Mouse (Mus musculus) activated CD4-positive, CD25-positive, alpha-beta regulatory T cell (primary cell): ENCODE measurements around the gene Nxf1. TPM values are rescaled to one million over a fixed set of nuclear protein-coding genes. Genes with fewer than 3 reads are reported as not detected.

Experiments
- polyA plus RNA-seq, 2 experiments: library from polyadenylated mRNA; unstranded; fragments of 100-300 nt; shearing (Covaris generic); gene quantifications; one replicate each; pipeline ENCODE4 v1.2.1; 2017

Gene Nxf1
- polyA plus RNA-seq: 100 to 1,000 TPM; 161 to 220 TPM

GRCm38 (mm10) chr19:8756635-8757387 lies at the start of gene Nxf1:
Gene Nxf1, plus strand, starts transcription at chr19:8757073.

GRCm38 (mm10) chr19:8722907-8723573 lies 33.8 kb upstream of the Nxf1 start, which contains the start of gene Slc3a2:
Gene Slc3a2, minus strand, starts transcription at chr19:8723369.

DNA sequence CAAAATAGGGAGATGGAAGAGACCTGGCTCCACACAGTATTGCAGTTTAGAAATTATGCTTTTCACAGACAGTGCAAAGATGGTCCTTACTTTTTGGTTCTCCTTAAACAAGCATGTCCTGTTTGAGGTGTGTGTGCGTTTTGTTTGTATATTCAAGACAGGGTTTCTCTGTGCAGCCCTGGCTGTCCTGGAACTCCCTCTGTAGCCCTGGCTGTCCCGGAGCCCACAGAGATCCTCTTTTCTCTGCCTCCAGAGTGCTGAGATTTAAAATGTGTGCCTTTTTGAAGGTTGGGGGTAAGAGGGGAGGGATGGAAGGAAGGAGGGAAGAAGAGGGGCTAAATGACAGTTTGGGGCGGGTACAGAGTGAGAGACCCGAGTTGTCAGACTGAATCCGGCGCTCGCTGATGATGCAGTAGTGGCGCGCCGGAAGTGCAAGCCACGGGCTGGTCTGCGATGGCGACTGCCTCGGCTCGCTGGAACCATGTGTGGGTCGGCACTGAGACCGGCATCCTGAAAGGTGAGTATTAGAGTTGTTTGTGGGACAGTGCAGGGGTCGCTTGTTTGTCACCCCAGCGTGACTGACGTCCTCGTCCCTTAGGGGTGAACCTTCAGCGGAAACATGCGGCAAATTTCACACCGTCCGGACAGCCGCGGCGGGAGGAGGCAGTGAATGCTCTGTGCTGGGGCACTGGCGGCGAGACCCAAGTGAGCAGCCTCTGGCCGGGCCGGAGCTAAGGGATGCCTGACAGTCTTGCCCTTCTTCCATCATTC lies 21.3 kb upstream of the Nxf1 start, which contains the start of gene Wdr74:
Gene Wdr74, plus strand, starts transcription at position 439 of the 771 bp plus-strand sequence.

GRCm38 (mm10) chr19:8740603-8741002 lies 16.3 kb upstream of the Nxf1 start, which contains the start of gene 1700092M07Rik:
Gene 1700092M07Rik, plus strand, starts transcription at chr19:8740718.

GRCm38 (mm10) chr19:8741243-8741869 lies 15.5 kb upstream of the Nxf1 start, which contains the start of gene Stx5a:
Gene Stx5a, plus strand, starts transcription at chr19:8741413.

GRCm38 (mm10) chr19:8770567-8771270 lies 13.8 kb downstream of the Nxf1 start, which contains the start of gene Tmem223:
Gene Tmem223, plus strand, starts transcription at chr19:8770996.

DNA sequence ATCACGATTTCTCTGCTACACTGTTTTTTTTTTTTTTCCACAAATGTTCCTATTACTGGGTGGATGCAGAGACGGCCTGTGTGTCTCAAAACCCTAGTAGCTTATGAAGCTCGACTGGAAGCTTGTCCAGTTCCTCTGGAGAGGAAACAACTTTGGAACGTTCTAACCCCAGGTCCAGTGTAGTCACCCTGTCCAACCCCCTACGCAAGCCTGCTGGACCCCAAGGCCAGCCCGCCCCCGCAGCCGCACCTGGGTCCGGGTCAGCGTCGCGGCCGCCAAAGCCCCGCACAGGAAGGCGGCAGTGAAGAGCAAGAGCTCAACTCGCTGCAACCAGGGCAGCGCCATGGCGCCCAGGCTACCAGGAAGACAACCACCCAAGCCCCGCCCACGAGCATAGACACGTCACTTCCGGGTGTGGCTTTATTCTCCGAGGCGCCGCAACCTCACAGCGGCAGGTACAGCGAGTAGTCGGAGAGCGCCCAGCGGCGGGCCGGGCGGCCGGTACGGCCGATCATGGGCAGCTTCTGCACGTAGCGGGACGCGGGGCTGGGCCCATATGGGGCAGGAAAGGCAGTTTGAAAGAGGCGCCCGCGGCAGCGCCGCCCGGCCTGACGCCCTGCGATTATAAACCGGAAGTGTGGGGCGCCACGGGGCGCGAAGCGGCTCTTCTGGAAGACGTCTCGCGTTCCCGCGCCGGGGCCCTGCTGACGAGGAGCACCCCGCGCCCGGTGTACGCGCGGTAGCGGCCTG lies 17.4 kb downstream of the Nxf1 start, which contains the start of gene Tmem179b:
Gene Tmem179b, minus strand, starts transcription at position 382 of the 750 bp plus-strand sequence.

GRCm38 (mm10) chr19:8786008-8786781 lies 29.3 kb downstream of the Nxf1 start, which contains the start of gene Taf6l:
Gene Taf6l, minus strand, starts transcription at chr19:8786417.

DNA sequence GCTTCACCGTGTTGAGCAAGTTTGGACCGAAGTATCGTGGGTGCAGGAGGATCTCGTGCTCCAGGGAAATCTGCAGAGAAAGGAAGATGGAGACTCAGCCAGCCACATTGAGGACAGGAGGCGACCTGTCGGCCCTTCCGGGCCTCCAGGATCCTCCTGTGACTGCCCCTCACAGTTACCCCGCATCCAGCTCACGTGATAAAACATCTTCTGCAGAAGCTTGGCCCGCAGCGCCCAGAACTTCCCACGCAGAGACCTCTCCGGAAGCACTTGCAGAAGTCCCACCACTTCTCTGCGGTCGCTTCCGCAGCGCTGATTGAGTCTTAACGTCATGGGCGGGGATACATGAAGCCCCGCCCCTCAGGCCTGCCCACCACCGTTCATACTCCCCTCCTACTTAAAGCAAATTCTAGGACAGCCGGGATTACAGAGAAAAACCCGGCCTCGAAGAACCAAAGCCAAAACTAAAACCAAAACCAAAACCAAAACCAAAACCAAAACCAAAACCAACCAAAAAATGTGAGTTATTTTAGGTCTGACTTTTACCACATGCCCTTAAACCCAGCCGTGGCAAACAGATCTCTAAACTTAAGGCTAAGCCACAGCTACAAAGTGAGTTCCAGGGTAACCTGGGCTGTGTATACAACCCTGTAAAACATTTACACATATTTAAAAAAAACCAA lies 41.5 kb downstream of the Nxf1 start, which contains the start of gene Polr2g:
Gene Polr2g, minus strand, starts transcription at position 314 of the 683 bp plus-strand sequence.

GRCm38 (mm10) chr19:8802130-8802821 lies 45.4 kb downstream of the Nxf1 start, which contains the start of gene Zbtb3:
Gene Zbtb3, plus strand, starts transcription at chr19:8802555.

DNA sequence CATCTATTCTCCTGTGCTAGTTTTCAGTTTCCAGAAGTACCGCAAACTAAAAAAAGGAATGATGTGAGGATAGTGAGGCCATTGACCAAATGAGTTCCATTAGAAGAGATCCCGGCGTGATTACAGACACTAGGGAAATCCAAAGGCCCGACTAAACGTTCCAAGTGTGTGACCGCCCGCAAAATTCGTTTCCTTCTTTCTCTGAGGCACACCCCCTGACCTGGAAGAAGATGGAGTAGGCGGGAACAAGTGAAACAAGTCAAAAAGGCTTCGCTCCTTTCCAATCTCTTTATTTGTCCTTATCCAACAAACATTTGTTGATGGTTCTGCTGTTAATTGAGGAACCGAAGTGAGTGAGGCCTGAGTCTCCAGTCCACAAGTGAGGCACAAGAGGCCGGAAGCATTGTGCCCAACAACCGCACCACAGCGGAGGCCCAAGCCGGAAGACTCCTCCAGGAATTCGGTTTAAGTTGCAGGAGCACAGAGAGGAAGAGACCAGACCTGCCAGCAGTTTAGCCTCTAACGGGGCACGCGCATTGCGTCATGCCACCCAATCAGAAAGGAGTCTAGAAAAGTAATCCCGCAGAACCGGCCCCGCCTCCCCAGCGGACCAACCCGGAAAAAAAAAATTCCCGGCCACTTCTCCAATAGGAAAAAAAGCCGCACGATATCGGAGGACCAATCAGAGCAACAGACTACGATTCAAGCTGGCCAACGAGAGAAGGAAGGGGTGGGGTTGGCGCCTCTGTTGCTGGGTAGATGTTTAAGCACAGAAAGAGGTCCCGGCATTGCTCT lies 62.1 kb downstream of the Nxf1 start, which contains the start of gene Ttc9c:
Gene Ttc9c, minus strand, starts transcription at position 533 of the 795 bp plus-strand sequence.

DNA sequence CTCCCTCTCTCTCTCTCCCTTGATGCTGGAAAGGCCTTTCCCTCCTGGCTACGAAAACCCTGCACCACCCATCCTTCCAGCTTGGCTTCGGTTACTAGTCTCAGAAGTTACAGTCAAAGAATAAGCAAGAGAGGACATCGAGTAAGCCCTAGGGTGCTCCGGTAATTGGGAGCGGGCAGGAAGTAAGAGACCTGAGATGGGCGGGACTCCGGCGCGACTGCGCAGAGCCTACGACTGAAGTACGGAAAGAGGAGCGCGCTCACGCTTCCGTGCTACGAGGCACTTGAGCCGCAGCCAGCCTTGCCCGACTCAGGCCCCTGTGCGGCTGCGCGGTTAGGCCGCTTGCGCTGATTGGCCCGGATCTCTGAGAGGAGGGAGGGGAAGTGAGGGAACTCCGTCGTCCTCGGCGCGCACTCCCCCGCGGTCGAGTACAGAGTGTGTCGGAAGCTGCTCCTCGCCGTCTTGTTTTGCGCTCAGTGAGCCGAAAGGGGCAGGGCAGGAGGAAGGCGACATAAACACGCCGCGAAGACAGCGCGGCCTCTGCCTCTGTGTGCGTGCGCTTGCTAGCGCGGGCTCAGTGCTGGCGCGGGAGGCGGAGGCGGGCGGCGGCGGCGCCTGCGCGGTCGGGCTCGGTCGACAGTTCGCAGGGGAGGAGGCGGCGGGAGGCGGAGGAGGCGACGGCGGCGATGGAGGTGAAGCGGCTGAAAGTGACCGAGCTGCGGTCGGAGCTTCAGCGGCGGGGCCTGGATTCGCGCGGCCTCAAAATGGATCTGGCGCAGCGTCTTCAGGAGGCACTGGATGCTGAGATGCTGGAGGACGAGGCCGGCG lies 62.9 kb downstream of the Nxf1 start, which contains the start of gene Hnrnpul2:
Gene Hnrnpul2, plus strand, starts transcription at position 415 of the 828 bp plus-strand sequence.

